Comparison of ENCODE assay signal across 27 mouse cellular contexts in the genomic region with DNA sequence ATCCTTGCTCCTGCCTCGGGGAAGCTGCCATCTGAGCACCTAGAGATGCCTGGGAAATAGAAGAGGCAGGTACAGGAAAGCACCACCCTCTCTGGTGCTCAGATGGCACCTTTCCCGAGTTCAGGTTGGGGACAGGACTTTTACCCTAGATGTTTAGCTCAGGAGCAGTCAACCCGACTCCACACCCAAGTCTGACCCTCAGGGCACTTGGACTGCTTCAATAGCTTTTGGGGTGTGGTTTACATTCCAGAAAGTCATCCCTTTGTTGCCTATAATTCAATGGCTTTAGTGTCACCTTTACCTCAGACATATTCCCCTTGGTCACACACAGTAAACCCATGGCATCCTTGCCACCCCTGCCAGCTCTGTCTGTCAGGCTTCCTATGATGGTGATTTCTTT.
"Had no signal": no experiment of that assay in that cellular context is flagged by ENCODE, and none has a peak within 500 bp of the region (broad histone marks: within the 10 kb centered on the region; RNA-seq: fewer than 3 reads in every experiment).

No protein-coding gene starts in this region.

- ATAC-seq: hindbrain, embryonic 16.5 days; inflammation-experienced regulatory T-cells, adult 6 months; intestine, embryonic 16.5 days; liver, embryonic 12.5 days had no signal

- H3K4me2 ChIP-seq: heart, embryonic 11.5 days; hindbrain, embryonic 12.5 days; hindbrain, embryonic 14.5 days; kidney, embryonic 15.5 days; limb, embryonic 13.5 days; limb, embryonic 15.5 days; liver, embryonic 12.5 days had no signal

- H3K27me3 ChIP-seq: kidney, embryonic 15.5 days; limb, embryonic 13.5 days; limb, embryonic 15.5 days; liver, embryonic 12.5 days had no signal

- H3K9me3 ChIP-seq: hindbrain, embryonic 10.5 days; hindbrain, embryonic 12.5 days; kidney, embryonic 15.5 days; limb, embryonic 13.5 days; limb, embryonic 15.5 days; liver, embryonic 12.5 days had no signal

- DNase-seq: gastrocnemius, postnatal 14 days; gastrocnemius, postnatal 36 days; heart, adult 11 months; heart, adult 2 months; heart, postnatal 10 days; heart, postnatal 4 days; kidney, adult 11 months; kidney, adult 2 months; kidney, adult 9 months; kidney, postnatal 10 days; kidney, postnatal 25 days; kidney, postnatal 4 days; layer of hippocampus, adult 9-11 months; layer of hippocampus, postnatal 36 days; left cerebral cortex, postnatal 4 days had no signal

- H3K36me3 ChIP-seq: hindbrain, embryonic 10.5 days; hindbrain, embryonic 12.5 days; kidney, embryonic 15.5 days; limb, embryonic 13.5 days; limb, embryonic 15.5 days; liver, embryonic 12.5 days had no signal

- H3K4me1 ChIP-seq: hindbrain, embryonic 10.5 days; hindbrain, embryonic 12.5 days; limb, embryonic 13.5 days; limb, embryonic 15.5 days; liver, embryonic 12.5 days had no signal

- H3K4me3 ChIP-seq: heart, adult 2 months; hindbrain, embryonic 10.5 days; hindbrain, embryonic 12.5 days; kidney, embryonic 15.5 days; limb, embryonic 13.5 days; limb, embryonic 15.5 days; liver, embryonic 12.5 days had no signal

- H3K27ac ChIP-seq: heart, adult 2 months; hindbrain, embryonic 10.5 days; hindbrain, embryonic 12.5 days; hindbrain, embryonic 14.5 days; kidney, embryonic 15.5 days; limb, embryonic 13.5 days; limb, embryonic 15.5 days; liver, embryonic 12.5 days; liver, embryonic 14.5 days had no signal

- H3K9ac ChIP-seq: hindbrain, embryonic 12.5 days; hindbrain, embryonic 14.5 days; kidney, embryonic 15.5 days; limb, embryonic 13.5 days; limb, embryonic 15.5 days; liver, embryonic 12.5 days; liver, embryonic 14.5 days had no signal
